Mouse (Mus musculus) thymus, adult 2 months (tissue): Measurements from ENCODE around the gene Jak2.

Experiments used
- CTCF ChIP-seq: fragments of 200-500 bp; IDR thresholded peaks from 2 replicates; pipeline ENCODE4 v1.5.1; 2012; ENCODE audit warnings: mild to moderate bottlenecking, control low read depth, low read length, moderate library complexity, borderline replicate concordance; ENCODE audit not compliant: control insufficient read depth, poor library complexity, insufficient read depth; ENCODE audit errors: extremely low read depth
- POLR2A ChIP-seq: fragments of 200-500 bp; IDR thresholded peaks from 2 replicates; pipeline ENCODE4 v1.6.1; 2012; ENCODE audit warnings: mild to moderate bottlenecking, low read length, control low read depth, moderate library complexity; ENCODE audit not compliant: control insufficient read depth, poor library complexity, insufficient read depth; ENCODE audit errors: extremely low read depth

DNA sequence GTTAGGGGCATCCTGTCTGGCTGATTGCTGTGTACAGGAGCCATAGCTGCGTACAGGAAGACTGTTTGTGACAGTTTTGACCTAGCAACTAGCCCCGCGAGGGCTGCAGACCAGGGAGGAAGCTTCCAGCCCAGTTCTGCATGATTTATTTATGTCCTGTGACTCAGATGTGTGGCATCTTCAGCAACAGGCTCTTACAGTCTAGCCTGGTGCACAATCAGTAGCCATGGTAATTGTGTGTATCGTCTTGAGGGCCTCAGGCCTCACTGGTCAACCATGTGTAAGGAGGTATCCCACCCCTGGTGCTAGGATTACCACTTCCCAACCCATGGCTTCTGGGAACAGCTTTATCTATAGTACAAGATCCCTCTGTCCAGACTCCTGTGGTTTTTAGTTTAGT lies 40.9 kb downstream of the Jak2 start:
- no peak for TF ChIP-seq POLR2A
- TF ChIP-seq CTCF, result no peak
